Mouse (Mus musculus) lung, postnatal 36 days (tissue): ENCODE measurements around the gene Chp1.
"Not testable (repeated sequence)": the region's sequence is repeated elsewhere in the genome, so short reads cannot be mapped to it uniquely, and the experiment has no call there.

Experiments used
- DNase-seq: peaks from one replicate; pipeline ENCODE4 v3.0.0; 2022; ENCODE audit warnings: mixed read lengths

Gene Chp1

DNA sequence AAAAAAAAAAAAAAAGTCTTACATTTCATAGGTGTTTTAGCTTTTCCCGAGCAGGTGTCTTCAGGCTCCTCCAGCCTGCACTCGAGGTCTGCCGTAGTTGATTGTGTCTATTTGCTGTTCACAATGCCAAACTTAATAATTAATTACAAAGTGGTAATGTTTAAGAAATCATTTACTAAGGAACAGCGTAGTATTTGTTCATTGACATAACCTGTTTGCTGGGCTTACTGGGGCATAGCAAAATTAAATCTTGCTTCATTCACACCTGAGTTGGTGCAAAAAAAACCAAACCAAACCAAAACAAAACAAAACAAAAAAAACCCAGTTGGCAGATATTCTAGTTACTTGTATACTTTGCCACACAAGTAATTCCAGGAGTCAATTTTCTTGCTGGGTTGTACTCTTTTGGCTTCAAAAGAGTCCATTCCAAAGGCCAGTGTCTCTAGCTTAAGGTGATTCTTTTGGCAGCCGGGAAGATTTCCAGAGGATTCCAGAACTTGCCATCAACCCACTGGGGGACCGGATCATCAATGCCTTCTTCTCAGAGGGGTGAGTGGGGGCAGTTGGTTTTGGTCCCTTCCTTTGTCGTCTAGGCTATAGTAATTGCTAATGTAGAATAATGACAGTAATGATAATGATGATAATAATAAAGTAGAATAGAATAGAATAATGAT is 18.8 kb downstream of the Chp1 start:
- no peak for DNase-seq

DNA sequence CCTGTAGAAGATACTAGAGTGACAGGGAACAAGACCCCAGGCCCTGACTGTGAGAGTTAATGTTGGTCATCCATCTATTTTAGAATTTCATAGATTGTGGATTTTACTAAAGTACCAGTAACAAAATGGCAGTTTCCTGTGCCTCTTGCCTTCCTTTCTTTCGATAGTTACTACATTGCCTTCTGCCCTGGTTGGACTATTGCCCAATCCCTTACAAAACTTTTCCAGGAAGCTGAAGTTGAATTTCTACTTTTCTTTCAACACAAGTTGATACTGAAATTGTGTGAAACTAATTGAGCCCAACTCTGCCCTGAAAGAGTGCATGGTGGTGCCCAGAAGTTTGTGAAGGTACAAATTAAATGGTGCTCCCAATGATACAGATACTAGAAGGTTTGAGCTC is 25.0 kb downstream of the Chp1 start:
- peak; percentile 66 for DNase-seq

DNA sequence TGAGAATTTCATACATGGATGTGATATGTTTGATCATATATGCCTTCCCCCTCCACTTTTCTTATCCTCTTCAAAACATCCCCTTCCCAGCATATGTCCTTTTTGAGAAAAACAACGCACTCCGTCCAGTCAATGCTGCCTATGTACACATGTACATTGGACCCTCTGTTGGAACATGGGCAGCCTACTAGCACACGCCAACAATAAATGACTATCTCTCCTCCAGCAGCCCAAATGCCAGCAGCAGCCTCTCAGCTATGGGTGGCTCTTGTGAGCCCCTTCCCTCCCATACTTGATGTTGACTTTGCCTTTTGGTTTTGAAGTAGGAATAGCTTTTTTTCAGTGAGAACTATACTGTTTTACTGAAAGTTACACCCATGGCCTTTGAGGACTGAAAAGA is 34.1 kb downstream of the Chp1 start:
- DNase-seq: no peak

DNA sequence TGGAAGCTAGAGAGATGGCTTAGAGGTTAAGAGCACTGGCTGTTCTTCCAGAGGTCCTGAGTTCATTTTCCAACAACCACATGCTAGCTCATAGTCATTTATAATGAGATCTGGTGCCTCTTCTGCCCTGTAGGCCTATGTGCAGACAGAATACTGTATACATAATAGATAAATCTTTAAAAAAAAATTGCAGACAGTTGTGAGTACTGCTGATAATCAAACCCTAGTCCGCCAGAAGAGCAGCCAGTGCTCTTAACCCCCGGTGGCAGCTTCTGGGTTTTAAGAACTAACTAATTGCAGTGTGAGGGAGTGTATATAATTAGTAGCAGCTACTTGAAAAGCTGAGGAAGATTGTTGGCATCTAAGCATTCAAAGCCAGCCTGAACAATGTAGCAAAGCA is 35.9 kb downstream of the Chp1 start:
- no peak for DNase-seq

DNA sequence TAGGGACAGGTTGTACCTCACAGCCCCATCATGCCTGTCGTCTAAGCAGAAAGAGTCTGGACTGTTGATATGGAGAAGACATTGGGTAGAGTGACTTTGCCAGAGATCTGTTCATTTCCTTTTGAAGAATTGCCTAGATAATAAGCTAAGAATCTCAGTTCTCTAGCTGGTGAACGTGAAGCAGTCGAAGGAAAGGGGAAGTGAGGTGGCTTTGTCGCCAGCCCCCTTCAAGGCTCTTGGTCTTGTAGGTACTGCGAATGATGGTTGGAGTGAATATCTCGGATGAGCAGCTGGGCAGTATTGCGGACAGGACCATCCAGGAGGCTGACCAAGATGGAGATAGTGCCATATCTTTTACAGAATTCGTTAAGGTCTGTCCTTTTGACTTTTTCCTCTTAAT is 36.8 kb downstream of the Chp1 start:
- DNase-seq: no peak

DNA sequence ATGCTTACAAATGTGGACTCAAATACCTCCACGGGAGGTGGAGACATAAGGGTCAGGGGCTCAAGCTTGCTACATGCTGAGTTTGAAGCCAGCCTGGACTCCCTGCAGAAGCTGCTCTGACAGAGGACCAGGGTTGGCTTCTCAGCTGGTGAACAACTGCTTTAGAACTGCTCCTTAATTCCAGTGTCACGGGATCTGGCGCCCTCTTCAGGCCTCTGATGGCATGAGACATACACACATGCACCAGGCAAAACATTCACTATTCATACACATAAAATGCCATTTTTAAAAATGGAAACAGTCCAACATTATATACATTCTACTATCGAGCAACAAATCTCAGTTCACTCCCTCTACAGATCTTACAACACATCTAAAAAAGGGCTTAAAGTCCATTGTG is 39.9 kb downstream of the Chp1 start:
- peak; percentile 89 for DNase-seq

DNA sequence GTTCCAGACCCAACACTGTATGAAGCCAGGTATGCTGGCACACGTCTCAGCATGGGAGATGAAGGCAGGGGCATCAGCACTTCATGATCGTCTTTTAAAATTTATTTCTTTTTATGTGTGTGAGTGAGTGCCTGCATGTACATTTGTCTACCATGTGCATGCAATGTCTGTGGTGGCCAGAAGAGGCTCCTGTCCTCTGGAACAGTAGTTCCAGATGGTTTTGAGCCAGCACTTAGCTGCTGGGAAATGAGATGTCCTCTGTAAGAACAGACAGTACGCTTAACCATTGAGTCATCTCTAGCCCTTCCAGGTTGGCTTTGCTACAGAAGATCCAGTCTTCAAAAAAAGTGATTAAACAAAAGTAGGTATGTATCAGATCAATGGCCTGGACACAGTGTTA is 43.8 kb downstream of the Chp1 start:
- no peak for DNase-seq

DNA sequence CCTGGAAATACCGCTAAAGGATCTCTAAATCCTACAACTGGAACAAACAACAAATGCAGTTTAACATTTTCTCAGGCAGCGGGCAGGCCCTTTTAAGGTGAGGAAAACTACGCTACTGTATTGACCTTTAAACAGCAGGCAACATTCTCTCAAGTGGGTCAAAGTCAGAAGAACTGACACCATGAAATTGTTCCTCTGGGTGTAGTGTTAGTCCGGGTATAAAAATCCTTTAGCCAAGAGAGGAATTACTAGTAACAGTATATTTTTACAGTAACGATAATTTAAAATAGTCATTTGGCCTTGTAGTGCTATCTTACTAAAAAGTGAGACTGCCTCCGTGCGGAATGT is 46.2 kb downstream of the Chp1 start:
- no peak for DNase-seq

DNA sequence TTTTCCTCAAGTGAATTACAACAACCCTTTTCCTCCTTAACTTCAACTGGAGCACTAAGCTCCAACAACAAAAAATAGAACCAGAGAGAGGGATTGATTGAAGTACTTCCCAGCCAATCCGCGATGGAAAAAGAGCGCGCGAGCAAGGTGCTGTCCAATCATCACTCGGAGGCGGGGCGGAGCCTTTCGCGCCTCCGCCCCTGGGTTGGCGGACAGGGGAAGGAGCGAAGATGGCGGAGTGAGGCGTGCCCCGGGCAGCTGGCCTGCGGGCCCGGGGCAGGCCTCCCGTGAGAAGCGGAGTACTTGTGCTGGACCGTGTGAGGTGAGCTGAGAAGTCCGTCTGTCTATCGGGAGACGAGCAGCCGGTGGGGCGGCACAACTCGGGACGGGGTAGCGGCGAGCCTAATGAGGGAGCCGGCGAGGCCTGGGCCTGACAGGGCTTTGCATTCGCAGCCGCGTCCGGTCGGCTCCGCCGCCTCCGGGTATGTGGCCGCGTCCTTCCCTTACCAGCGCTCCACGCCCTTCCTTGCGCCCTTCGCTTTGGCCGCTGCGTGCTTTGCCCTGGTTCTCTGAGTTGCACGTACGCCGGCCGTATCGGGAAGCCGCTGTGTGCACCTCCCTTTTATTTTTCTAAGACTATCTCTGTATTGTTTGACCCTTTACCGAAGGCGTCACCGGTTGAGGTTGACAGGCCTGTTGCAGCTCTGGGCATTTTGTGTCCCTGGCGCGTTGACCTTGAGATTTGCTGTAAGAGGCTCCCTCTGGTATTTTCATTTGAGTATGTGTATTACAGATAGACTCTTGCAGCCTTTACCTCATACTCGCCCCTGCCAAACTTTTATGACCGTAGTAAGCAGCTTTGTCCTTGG is 46.9 kb downstream of the Chp1 start:
- DNase-seq: peak; percentile 99

DNA sequence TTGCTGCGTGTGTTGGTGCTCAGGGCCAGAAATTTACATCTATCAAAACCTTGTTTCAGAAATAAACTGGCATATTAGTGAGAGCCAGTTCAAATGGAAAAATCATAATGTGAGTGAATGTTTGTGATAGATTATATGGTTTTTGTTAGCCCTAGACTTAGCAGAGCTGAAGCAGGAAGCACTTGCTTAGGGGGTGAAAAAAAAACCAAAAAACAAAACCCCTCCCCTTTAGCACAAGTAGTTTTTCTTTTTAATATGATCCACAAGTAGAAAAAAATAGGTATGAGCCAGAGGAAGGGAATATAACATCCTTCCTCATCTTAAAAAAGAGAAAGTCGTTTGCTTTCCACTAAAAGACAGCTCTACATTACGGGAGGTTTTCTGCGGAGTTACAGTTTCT is 47.8 kb downstream of the Chp1 start:
- DNase-seq: no peak

DNA sequence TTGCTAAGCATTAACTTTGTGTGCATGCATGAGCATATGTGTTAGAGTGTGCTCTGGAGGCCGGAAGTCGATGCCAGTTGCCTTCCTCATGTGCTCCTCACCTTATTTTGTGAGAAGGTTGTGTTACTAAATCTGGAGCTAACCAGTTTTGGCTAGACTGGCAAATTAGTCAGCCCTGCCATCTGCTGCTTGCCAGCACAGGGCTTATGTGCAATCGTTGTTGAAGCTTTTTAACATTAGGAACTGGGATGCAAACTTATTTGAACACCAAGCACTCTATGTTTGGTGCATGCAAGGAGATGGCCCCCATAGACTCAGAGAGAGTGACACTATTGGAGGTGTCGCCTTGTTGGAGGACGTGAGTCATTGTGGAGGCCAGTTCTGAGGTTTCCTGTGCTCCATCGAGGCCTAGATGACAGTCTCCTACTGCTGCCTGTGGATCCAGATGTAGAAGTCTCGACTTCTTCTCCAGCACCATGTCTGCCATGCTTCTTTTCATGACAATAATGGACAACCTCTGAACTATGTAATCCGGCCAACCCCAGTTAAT is 49.4 kb downstream of the Chp1 start:
- DNase-seq: no peak

DNA sequence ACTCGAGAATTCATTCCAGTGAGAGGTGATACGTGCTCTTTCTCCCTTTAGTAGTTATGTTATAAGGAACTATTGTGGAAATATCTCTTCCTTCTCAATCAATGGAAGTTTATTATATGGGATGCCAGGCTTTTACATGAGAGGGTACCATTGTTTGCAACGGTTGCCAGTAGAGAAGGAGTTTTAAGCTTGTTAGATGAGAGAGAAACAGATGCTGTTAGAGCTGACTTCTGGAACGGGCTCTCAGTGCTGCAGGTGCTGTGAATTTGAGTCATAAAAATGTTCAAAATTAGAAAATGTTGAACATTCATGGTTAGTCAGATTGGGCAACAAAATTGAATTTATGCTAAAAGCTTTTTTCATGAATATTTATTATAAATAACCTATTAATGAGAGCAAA is 53.5 kb downstream of the Chp1 start:
- no peak for DNase-seq

DNA sequence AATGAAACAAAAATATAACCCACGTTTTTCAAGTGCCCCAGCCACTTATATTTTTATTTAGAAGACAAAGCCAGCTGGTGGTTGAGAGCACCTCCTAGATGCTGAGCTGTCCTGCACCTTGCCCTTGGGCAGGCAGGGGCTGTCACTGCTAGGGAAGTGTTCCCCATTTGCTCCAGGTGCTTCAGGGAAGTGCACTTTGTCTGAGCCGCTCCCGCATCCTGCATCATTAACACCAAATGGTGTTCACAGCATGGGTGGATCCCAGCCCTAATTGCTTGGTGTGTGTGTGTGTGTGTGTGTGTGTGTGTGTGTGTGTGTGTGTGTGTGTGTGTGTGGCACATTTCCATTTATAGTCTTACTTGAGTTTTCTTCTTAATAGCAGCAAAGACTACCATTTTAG is 54.1 kb downstream of the Chp1 start:
- DNase-seq: not testable (repeated sequence)

DNA sequence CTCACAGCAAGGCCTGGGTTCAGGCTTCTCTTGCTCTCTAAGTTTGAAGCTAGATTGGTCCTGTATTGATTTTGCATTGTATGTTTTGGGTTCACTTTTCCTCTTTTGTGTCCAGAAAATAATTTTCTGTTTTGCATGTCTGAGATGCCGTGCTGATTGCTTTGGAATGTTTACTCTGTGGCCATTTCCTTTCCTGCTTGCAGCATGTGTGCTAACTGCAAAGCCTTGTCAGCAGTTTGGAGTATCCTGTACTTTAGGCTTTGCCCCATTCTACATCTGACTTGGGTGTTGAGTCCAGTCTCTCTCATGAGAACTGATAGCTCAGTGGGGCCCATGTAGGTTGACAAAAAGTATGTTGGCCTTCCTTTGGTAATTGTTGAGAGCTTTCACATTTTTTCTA is 55.0 kb downstream of the Chp1 start:
- peak; percentile 17 for DNase-seq

DNA sequence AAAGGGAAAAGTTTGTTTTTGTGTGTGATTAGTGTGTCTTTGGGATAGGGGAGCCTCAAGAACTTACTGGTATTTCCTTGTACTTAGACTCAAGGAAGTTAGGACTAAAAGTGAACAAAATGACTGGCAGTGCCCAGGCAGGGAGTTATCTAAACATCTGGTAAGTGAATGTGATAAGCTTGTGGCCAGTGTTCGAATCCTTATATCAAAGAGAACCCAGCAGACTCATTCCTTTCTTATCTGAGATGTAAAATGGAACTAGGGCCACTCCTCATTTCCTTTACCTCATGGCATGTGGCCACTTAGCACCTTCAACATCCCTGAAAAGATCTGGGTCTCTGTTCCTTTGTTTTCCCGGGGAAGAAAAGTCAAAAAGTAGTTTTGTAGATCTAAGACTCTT is 56.4 kb downstream of the Chp1 start:
- DNase-seq: no peak

DNA sequence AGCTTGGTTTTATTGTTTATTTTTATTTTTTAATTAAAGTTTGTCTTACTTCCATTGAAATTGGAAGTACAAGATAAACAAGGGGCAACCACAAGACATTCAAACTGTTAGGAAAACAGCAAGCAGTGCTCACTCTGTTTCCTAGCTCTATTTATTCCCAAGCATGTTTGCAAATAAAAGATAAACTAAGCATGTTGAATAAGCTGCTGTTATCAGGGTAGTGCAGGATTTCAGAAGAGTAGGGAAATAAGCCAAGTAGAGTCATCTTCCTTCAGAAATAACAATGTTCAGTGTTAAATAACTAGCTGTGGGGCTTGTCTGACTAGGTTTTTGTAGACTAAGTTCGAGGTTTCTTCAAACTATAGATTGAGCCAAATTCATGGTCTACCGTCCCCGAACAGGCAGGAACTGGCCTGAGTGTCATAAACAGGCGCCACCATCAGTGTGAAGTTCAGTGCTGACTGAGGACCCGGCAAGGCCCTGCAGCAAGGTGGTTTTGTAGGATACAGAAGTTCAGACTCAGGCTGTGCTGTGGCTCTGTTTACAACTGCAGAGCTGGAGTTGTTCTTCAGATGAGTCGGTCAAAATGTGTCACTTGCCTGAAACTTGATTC is 58.0 kb downstream of the Chp1 start:
- DNase-seq: no peak

DNA sequence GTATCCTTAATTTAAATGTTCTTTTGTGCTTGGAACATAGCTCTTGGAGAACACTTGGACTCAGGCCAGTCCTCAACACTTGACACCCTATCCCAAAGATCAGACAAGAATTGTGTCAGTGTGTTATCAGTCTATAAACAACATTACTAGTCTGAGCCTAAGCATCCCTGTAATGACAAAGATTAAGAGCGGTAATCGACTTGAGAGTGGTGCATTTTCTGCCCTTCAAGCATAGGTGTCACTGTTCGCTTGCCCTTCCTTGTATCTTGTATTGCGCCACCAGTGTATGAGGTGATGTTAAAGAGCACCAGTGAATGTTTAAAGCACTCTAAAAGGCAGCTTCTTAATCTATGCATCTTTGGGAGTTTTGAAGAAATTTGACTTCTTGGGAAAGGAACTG is 59.5 kb downstream of the Chp1 start:
- DNase-seq: peak; percentile 5

DNA sequence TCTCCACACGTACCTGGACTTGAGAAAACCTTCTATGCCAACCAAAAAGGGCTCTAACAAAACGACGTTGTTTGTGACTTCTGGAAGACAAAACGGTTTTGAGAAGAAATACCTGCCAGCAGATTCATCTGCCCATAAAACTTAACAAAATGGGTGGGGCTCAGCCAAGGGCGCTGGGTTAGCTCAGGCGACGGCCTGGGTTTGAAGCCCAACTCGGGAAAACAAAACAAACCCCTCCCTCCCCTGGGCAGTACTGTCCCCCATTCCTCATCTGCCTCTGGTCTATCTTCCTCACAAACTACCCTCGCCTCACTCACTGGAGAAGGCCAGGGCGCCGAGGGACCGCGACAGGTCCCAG is 70.3 kb downstream of the Chp1 start:
- DNase-seq: no peak

DNA sequence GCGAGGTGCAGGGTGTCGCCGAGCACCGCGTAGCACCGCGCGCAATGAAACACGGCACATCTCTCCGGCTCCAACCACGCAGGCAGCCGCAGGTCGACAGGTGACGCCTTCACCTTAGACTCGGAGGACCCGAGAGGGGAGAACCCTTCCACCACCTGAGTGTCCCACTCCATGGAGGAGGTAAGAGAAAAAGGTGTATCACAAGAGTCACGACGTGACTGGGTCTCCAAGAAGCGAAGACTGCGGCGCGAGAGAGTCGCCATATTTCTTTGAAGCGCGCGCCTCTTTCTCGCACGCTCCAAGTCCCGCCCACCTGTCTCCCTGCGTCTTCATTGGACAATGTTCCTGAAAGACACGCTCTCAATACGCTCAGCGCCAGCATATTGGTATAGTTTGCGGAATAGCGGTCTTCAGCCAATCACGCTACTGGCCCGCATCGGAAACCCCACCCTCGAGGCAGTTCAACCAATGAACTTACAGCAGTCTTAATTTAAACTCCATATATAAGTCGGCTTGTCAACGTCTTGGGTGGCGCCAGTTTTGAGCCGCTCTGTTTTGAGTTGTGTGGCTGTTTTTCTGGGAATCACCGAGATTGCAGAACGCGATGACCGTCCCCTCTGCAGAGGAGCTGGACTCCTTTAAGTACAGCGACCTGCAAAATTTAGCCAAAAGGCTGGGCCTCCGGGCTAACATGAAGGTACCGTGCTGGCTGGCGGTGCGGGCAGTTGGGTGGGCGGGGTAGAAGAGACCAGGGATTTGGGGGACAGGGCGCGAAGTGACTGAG is 70.9 kb downstream of the Chp1 start, which contains the start of the genes Nusap1 and Oip5:
Gene Nusap1 (plus strand): TSS at position 100 of the 784 bp plus-strand sequence.
Gene Oip5 (minus strand): TSS at position 271 of the 784 bp plus-strand sequence.
- peak; percentile 98 for DNase-seq

DNA sequence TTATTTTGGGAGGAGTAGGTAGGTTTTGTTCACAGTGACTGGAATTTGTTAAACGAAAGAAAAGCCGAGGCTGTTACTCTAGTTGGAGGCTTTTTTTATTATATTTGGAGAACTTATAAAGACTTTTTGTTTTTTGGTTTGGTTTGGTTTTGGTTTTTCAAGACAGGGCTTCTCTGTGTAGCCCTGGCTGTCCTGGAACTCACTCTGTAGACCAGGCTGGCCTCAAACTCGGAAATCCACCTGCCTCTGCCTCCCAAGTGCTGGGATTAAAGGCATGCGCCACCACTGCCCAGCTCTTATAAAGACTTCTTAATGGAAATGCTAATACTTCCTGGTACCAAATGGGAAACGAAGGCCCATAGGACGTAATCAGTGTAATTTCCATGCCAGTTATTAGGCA is 71.5 kb downstream of the Chp1 start:
- DNase-seq: not testable (repeated sequence)

DNA sequence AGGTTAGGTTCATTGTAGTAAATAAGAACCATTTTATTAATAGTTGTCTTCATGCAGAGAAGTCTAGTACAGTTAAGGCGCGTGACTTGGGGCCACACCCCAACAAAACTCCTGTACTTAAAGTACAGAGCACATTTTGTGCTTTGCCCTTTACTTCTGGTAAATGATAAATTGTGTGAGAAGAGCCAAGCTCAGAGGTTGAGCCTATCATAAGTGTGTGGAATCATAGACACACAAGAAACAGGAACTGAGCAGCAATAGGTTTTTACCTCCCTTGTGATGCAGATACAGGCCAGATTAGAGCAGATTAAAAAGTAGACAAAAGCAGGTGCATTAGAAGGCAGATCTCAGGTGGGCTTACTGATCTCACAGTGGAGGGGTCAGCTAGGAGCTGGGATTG is 73.8 kb downstream of the Chp1 start:
- no peak for DNase-seq
